Mouse (Mus musculus) B cell, adult 2 months (primary cell): ENCODE measurements around the gene Olfr483.

Source experiments
- DNase-seq, 2 experiments: peaks; one replicate each; pipeline ENCODE4 v3.0.0; 2022

Gene Olfr483

DNA sequence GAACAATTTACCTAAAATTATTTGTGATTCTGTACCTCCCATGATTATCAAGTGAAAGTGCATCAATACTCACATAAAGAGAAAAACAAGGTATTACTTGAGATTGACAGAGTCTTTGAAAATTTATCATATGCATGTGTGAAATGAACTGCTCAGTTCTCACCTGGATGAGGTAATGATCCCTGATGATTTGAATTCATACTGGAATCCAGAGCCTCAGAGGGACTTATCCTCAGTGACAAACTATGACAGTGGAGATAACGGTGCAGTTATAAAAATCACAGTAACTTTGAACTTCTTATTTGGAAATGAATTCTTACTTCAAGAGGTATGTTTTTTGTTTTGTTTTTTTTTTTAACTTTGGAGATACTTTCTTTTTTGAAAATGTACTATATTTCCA is at the start of gene Olfr483:
Gene Olfr483 (plus strand): TSS at position 301 of the 400 bp plus-strand sequence.
- DNase-seq, result no peak

- no peak for DNase-seq
Measured at GRCm38 (mm10) chr7:108067246-108067645, 33.4 kb upstream of the Olfr483 start, which contains the start of gene Olfr480. Gene Olfr480, minus strand, starts transcription at chr7:108067346.

DNA sequence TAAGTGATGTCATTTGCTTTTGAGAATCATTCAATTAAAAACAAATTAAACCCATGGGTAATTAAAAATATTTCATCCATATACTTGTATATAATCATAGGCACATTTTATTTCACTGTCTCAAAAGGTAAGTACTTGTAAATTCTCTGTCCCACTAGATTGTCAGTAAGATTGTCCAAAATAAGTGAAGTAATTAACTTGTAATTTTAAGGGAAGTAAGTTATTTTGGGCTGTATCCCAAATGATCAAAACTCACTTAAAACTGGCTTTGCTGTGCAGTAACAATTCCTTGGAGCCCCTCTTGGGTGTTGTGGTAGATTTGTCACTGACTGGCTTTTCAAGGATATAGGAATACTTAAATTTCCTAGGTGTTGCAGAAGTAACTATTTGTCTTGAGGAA is 21.1 kb upstream of the Olfr483 start, which contains the start of gene Olfr481:
Gene Olfr481 (plus strand): TSS at position 301 of the 400 bp plus-strand sequence.
- no peak for DNase-seq

GRCm38 (mm10) chr7:108097486-108097885 is 3.2 kb upstream of the Olfr483 start, which contains the start of gene Olfr482:
Gene Olfr482, minus strand, starts transcription at chr7:108097586.
- DNase-seq, result no peak

- DNase-seq, result no peak
Measured at GRCm38 (mm10) chr7:108120681-108121080, 20.0 kb downstream of the Olfr483 start.

DNA sequence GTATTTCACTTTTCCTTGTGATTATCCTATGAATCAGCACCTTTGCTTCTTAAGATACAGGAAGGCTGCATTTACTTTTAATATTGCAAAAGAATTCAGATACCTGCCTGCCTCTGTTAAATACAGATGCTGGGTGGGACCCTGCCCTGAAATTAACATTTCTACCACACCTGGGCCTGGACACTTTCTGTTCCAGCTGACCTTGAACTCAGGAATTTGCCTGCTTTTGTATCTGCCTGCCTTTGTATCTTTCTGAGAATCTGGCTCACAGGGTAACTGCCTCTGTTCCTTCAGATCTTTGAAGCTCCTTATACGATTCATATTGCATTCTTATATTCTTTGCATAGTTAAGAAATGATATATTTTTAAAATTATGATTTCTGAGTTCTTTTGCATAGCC is 20.8 kb downstream of the Olfr483 start:
- no peak for DNase-seq

DNA sequence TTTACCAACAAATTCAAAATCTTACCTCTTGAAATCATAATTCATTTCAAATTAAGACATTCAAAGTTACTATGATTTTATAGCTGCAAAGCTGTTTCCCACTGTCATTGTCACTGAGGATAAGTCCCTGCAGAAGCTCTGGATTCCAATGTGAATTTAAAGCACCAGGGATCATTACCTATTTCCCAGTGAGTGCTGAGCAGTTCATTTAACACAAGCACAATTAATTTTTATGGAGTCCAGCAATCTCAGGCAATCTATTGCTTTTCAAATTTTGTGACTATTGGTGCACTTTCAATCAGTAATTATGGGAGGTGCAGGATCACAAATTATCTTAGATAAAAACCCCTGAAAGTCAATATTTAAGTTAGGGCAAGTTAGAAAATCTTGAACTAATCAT is 26.7 kb downstream of the Olfr483 start, which contains the start of gene Olfr484:
Gene Olfr484 (minus strand): TSS at position 101 of the 400 bp plus-strand sequence.
- DNase-seq, result no peak
